Mouse (Mus musculus): ENCODE data around the gene Sdr42e1.

Sdr42e1 gene

DNA sequence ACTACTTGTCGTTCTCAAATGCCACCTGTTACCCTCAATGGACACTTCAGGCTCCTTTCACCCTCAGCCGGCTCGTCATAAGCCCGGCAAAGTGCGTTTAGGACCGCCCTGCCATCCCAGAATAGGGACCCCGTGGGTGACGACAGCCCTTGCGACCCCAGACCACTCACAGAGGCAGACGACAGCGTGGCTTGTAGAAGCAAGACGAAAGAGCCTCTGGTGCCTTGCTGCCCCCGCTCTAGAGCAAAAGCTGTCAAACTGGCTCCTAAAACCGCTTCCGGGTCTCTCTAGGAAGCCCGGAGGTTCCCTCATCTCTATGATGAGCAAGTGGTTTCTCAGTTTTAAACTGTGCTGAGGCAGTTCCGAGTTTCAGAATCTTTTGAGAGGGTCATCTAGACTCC lies at the start of gene Sdr42e1:
Gene Sdr42e1 (minus strand): TSS at position 260 of the 401 bp plus-strand sequence.
- DNase-seq: peak; percentile 70

- DNase-seq: no peak
Observed at GRCm38 (mm10) chr8:117718152-117718860, 44.8 kb upstream of the Sdr42e1 start.

GRCm38 (mm10) chr8:117715896-117716295 lies 42.4 kb upstream of the Sdr42e1 start:
- no peak for DNase-seq

DNA sequence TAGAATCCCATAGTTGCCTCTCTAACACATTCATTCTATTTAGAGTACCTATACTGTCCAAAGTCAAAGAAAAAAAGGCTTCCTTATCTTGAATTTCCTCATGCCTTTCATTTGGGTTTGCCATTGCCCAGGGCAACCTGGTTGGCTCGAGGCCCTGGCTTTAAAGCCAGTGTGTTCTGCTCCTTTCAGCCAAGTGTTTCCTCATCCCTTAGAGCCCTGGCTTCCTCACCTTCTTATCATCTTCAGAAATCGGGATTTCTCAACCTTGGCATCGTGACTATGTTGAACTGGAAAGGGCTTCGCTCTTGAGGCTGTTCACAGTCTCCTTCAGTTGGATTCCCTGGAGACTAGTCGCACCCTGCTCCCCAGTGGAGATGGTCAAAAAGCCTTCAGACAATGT lies 41.1 kb upstream of the Sdr42e1 start:
- no peak for DNase-seq

GRCm38 (mm10) chr8:117712226-117712625 lies 38.7 kb upstream of the Sdr42e1 start:
- no peak for DNase-seq

DNA sequence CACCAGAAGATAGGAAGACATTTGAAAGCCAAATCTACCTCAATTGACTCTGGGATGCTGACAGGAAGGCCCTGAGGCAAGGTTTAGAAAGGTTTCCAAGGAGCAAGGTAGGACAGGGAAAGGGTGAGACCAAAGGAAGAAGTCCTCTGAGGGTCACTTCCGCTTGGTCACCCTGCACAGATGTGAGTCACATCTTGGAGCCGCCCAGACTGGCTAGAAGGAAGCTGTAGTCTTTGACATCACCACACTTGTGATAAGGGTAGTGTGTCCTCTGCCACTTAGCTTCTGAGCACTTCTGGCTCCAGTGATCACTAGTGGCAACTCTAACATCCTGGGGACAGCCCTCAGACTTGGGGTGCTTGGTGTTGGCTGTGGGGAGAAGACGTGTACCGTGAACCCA lies 32.7 kb upstream of the Sdr42e1 start:
- no peak for DNase-seq

- DNase-seq: no peak
Observed at GRCm38 (mm10) chr8:117702701-117703100, 29.2 kb upstream of the Sdr42e1 start.

DNA sequence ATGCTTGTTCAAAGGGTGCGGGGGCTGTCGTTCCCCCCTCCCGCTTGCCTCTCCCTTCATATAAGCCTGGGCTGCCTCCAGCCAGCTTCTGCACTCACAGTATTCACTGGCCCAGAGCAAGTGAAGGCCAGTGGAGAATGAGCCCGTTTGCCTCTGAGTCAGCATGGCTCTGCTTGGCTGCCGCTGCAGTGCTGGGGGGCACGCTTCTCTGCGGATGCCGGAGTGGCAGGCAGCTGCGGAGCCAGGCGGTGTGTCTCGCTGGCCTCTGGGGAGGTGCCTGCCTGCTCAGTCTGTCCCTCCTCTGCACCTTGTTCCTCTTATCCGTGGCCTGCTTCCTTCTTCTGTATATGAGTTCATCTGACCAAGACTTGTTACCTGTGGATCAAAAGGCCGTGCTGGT lies 28.4 kb upstream of the Sdr42e1 start, which contains the start of gene Hsd17b2:
Gene Hsd17b2 (plus strand): TSS at position 46 of the 400 bp plus-strand sequence.
- no peak for DNase-seq

GRCm38 (mm10) chr8:117701246-117701645 lies 27.8 kb upstream of the Sdr42e1 start:
- no peak for DNase-seq

GRCm38 (mm10) chr8:117700699-117701098 lies 27.2 kb upstream of the Sdr42e1 start:
- DNase-seq: no peak

- DNase-seq: no peak
Observed at GRCm38 (mm10) chr8:117697248-117697647, 23.8 kb upstream of the Sdr42e1 start.

- no peak for DNase-seq
Observed at GRCm38 (mm10) chr8:117695636-117696035, 22.1 kb upstream of the Sdr42e1 start.

DNA sequence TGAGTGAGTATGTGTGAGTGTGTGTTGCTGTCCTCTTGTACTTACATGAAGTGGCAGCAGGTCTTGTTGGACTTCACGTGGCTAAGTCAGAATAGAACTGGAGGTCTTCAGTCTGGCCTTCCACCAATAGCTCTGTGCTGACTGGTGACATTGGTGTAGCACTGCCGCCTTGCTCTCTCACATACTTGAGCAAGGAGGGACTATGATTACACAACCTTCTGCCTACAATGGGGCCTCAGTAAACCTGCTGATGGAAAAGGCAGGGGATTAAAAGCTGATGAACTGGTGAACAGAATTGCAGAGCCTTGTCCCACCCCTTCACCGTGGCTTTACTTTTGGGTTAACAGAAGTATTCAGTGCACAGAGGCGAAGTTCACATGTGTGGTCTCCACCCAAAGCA lies 18.6 kb upstream of the Sdr42e1 start:
- no peak for DNase-seq

GRCm38 (mm10) chr8:117687890-117688289 lies 14.4 kb upstream of the Sdr42e1 start:
- no peak for DNase-seq

DNA sequence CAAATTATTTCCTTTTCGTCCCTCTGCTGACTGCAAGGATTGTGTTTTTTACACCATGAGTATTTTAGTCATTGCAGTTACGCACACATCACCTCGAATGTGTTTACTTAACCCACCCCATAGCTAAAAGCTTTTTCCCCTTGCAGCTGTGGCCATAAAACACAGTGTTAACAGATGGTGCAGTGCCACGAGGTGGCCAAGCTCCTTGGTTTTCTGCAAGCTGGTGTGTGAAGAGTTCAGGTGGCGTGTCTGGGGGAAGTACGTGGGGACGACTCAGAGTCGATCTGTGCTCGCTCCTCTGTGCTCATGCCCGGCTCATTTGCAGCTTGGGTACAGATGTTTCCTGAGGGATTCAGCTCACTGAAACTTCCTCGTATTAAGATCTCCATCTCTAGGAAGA lies 11.0 kb upstream of the Sdr42e1 start:
- DNase-seq: no peak

DNA sequence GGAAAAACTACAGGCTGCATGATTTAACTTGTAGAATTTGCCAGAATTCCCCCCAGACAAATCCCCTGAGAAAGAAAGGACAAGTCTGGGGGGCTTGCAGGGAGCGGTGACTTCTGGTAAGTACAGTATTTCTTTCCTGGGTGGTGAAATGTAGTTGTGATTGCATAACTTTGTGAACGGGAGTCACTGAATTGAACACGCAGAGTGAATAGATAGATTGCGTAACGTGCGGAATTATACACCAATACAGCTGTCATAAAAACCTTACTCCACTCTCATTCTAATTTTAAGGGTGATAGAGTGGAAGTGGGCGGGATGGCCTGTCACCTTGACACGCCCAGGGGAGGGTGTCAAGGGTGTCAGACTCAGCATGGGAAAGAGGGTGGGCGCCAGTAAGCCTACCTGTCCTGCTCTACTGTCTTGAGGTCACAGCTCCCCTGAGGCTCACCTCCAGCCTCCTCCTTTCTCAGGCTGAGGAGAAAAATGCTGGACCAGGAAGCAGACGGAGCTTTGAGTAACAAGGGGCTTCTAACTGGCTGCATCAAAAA lies 10.5 kb upstream of the Sdr42e1 start:
- no peak for DNase-seq

GRCm38 (mm10) chr8:117678650-117679049 lies 5.2 kb upstream of the Sdr42e1 start:
- DNase-seq: no peak

- DNase-seq: no peak
Observed at GRCm38 (mm10) chr8:117677011-117677410, 3.5 kb upstream of the Sdr42e1 start.

- DNase-seq: no peak
Observed at GRCm38 (mm10) chr8:117676460-117676859, 3.0 kb upstream of the Sdr42e1 start.

- no peak for DNase-seq
Observed at GRCm38 (mm10) chr8:117675171-117675570, 1.7 kb upstream of the Sdr42e1 start.

- DNase-seq: no peak
Observed at GRCm38 (mm10) chr8:117672558-117672957, 931 bp downstream of the Sdr42e1 start.

DNA sequence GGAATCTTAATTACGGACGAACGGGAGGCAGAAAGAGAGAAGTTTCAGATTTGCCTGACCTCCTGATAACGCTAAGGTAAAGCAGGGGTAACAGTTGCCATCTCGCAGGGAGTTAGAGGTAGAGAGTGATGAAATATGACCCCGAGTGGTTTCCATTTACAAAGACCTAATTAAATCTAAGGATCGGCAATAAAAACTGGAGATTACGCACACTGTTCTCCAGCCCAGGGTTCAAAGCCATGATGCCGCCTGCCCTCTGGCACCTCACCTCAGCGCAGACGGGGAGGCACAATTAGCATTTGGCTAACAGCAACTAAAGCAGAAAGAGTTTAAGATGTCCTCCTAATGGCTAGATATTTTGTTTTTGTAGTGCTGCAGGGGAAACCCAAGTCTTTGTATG lies 3.0 kb downstream of the Sdr42e1 start:
- DNase-seq: no peak

- DNase-seq: no peak
Observed at GRCm38 (mm10) chr8:117667349-117668124, 6.0 kb downstream of the Sdr42e1 start.
